Mouse (Mus musculus): ENCODE data around the gene Hlf. TPM values are rescaled to one million over a fixed set of nuclear protein-coding genes. Genes with fewer than 3 reads are reported as not detected.

The Hlf gene
- polyA plus RNA-seq, 1 experiment from 2014 or later = 3.4 TPM

DNA sequence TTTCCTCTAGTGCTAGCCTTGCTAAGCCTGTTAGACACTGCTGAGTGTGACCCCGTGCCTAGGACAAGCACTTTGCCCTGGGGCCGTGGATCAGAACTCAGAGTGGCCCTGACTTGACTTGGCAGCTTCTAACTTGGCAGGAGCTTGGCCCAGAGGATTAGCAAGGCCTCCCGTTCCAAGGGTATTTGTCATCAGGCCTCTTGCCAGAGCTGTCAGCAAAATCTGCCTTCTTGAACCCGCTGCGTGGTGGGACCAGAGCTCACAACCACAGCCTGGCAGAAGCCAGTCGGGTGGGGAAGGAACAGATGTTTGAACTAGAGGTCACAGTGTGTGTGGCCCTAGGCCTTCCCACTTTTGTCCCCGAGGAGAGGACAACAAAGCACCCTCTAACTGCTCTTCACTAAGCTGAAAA lies 35.4 kb downstream of the Hlf start:
- no peak overlapping the region for H3K4me3 ChIP-seq (replicated peaks; ENCODE audit: low read depth, low read length)
- ATAC-seq (ENCODE audit: low FRiP score, low TSS enrichment) = no peak
- no peak overlapping the region for H3K27ac ChIP-seq (replicated peaks; ENCODE audit: low read depth, low read length)
- 49% methylated on average over 7 of the region's 7 CpGs for WGBS
- H3K4me1 ChIP-seq (ENCODE audit: control insufficient read depth, insufficient read depth, low read length) = peaks cover 8% of the 10 kb centered on the region; the same call in 1 of the 2 replicates
- H3K9ac ChIP-seq (replicated peaks; ENCODE audit: low read length) = no peak overlapping the region
- no peaks in the 10 kb centered on the region for H3K9me3 ChIP-seq (ENCODE audit: control insufficient read depth, low read length)
- H3K27me3 ChIP-seq (ENCODE audit: control insufficient read depth, insufficient read depth, low read length) = no peaks in the 10 kb centered on the region
- DNase-seq = peak; percentile 43
- no peak overlapping the region for H3K4me2 ChIP-seq (ENCODE audit: low read length)
- H3K36me3 ChIP-seq (ENCODE audit: control insufficient read depth, insufficient read depth, low read length) = no peaks in the 10 kb centered on the region

DNA sequence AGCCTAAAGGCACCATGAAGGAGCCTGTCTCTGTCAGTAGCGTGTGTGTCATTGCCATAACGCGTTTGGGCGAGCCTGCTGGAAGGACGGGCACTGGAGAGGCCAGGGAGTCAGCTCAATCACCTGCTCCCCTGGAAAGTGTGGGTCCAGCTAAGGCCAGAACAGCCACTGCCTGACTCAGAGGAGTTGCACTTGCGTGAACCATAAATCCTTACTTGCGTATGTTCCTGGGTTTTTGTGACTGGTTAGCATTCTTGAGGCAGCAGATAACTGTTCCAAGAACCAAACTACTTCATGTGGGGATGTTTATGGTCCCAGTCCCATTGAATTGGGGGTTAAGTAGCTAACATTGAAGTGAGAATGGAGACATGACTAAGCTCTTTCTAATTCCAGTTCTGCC lies 38.0 kb downstream of the Hlf start:
- WGBS = 92% methylated on average over 7 of the region's 7 CpGs
- DNase-seq (no peak), ATAC-seq (ENCODE audit: low FRiP score, low TSS enrichment) (no peak)
- no peak overlapping the region for H3K4me2 ChIP-seq (ENCODE audit: low read length)
- no peak overlapping the region for H3K27ac ChIP-seq (replicated peaks; ENCODE audit: low read depth, low read length)
- no peaks in the 10 kb centered on the region for H3K27me3 ChIP-seq (ENCODE audit: control insufficient read depth, insufficient read depth, low read length)
- no peaks in the 10 kb centered on the region for H3K36me3 ChIP-seq (ENCODE audit: control insufficient read depth, insufficient read depth, low read length)
- peaks cover 8% of the 10 kb centered on the region; the same call in 1 of the 2 replicates for H3K4me1 ChIP-seq (ENCODE audit: control insufficient read depth, insufficient read depth, low read length)
- H3K9me3 ChIP-seq (ENCODE audit: control insufficient read depth, low read length) = no peaks in the 10 kb centered on the region
- H3K9ac ChIP-seq (replicated peaks; ENCODE audit: low read length) = no peak overlapping the region
- H3K4me3 ChIP-seq (replicated peaks; ENCODE audit: low read depth, low read length) = no peak overlapping the region

DNA sequence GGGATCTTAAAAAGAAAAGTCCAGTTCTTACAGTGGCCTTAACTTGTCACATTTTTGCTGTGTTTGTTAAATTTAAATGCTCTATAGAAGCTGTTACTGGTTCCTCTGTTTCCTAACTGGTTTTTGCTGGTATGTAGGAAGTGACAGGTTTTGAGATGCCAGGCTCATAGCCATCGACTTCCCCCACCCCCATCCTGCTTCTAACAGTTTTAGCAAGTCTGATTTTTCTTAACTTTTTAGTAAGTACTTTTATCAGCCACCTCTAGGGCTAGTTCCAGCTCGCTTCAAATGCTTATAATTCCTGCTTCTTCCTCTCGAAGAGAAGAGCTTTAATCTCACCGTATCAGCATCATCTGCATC lies 40.6 kb downstream of the Hlf start:
- H3K4me2 ChIP-seq (ENCODE audit: low read length) = no peak overlapping the region
- H3K9me3 ChIP-seq (ENCODE audit: control insufficient read depth, low read length) = no peaks in the 10 kb centered on the region
- H3K9ac ChIP-seq (replicated peaks; ENCODE audit: low read length) = no peak overlapping the region
- H3K36me3 ChIP-seq (ENCODE audit: control insufficient read depth, insufficient read depth, low read length) = no peaks in the 10 kb centered on the region
- ATAC-seq (ENCODE audit: low FRiP score, low TSS enrichment) (no peak), DNase-seq (no peak)
- no peak overlapping the region for H3K4me3 ChIP-seq (replicated peaks; ENCODE audit: low read depth, low read length)
- H3K4me1 ChIP-seq (ENCODE audit: control insufficient read depth, insufficient read depth, low read length) = no peaks in the 10 kb centered on the region
- H3K27ac ChIP-seq (replicated peaks; ENCODE audit: low read depth, low read length) = no peak overlapping the region
- no peaks in the 10 kb centered on the region for H3K27me3 ChIP-seq (ENCODE audit: control insufficient read depth, insufficient read depth, low read length)
- 73% methylated on average over 4 of the region's 4 CpGs for WGBS

DNA sequence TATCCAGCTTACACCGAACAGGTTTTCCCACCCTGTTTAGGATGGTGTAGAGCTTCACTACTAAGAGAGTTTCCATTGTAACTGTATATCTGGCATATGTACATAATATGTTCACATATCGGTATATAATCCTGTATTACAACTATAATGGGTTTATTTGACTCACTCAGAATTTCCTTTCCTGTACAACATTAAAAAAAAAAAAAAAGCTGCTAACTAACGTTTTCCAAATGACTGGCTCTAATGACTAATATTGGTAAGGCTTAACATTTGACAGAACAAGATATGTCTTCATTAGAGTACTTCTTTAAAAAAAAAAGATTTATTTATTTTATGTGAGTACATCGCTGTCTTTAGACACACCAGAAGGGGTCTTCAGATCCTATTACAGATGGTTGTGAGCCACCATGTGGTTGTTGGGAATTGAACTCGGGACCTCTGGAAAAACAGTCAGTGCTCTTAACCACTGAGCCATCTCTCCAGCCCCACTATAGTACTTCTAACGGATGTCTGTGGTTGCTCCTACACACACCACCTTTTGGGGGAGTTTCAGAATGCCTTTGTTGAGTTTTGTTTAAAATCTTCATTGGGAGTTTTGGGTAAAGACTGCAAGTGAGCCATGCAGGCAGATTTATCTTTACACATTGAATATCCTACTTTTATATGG lies 41.1 kb downstream of the Hlf start:
- WGBS = 91% methylated on average over 6 of the region's 6 CpGs
- ATAC-seq (ENCODE audit: low FRiP score, low TSS enrichment) = no peak

DNA sequence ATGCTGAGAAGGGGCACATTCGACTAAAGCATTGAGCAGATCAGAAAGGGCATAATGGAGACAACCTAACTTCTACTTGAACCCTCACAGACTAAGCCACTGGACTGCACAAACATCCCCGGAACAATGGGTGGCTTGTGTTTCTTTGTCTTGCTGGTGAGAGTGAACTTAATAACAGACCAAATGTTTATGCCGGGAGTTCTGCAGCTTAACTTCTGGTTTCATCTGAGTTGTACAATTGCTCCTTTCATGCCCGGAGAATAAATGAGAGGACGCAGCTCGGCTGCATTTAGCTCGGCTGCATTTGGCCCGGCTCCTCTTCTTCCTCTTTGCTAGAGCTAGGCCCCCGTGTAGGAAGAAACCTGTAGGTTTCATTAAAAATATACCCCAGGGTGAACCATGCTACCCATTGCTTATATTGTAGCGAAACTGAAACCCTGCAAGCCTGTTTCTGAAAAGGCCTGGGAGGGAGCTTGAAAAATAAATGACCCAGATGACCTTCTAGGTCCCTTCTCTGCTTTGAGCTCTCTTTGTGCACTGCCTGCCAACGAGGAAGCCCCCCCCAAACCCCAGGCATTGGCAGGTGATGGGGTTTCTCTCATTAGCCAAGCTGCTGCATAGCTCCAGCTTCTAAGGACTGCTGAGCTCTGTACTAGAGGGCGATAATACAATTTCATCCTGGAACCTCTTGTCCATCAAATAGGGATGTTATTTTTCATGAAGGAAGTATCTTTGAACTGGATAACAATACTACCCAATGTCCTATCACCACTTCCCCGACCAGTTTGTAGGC lies 42.8 kb downstream of the Hlf start:
- no peak overlapping the region for H3K4me3 ChIP-seq (replicated peaks; ENCODE audit: low read depth, low read length)
- H3K36me3 ChIP-seq (ENCODE audit: control insufficient read depth, insufficient read depth, low read length) = no peaks in the 10 kb centered on the region
- no peak overlapping the region for H3K4me2 ChIP-seq (ENCODE audit: low read length)
- no peak for DNase-seq
- no peaks in the 10 kb centered on the region for H3K27me3 ChIP-seq (ENCODE audit: control insufficient read depth, insufficient read depth, low read length)
- no peak overlapping the region for H3K9ac ChIP-seq (replicated peaks; ENCODE audit: low read length)
- H3K4me1 ChIP-seq (ENCODE audit: control insufficient read depth, insufficient read depth, low read length) = no peaks in the 10 kb centered on the region
- no peak for ATAC-seq (ENCODE audit: low FRiP score, low TSS enrichment)
- no peaks in the 10 kb centered on the region for H3K9me3 ChIP-seq (ENCODE audit: control insufficient read depth, low read length)
- 63% methylated on average over 13 of the region's 13 CpGs for WGBS
- H3K27ac ChIP-seq (replicated peaks; ENCODE audit: low read depth, low read length) = no peak overlapping the region

More for the DNA sequence above, 41.1 kb downstream of the Hlf start:
- Histone ChIP-seq H3K27ac (replicated peaks; ENCODE audit: low read depth, low read length) (no peak overlapping the region), H3K9ac (replicated peaks; ENCODE audit: low read length) (no peak overlapping the region), H3K36me3 (ENCODE audit: control insufficient read depth, insufficient read depth, low read length) (no peaks in the 10 kb centered on the region), H3K9me3 (ENCODE audit: control insufficient read depth, low read length) (no peaks in the 10 kb centered on the region), H3K4me2 (ENCODE audit: low read length) (no peak overlapping the region), H3K27me3 (ENCODE audit: control insufficient read depth, insufficient read depth, low read length) (no peaks in the 10 kb centered on the region), H3K4me1 (ENCODE audit: control insufficient read depth, insufficient read depth, low read length) (no peaks in the 10 kb centered on the region), H3K4me3 (replicated peaks; ENCODE audit: low read depth, low read length) (no peak overlapping the region)
- no peak for DNase-seq

DNA sequence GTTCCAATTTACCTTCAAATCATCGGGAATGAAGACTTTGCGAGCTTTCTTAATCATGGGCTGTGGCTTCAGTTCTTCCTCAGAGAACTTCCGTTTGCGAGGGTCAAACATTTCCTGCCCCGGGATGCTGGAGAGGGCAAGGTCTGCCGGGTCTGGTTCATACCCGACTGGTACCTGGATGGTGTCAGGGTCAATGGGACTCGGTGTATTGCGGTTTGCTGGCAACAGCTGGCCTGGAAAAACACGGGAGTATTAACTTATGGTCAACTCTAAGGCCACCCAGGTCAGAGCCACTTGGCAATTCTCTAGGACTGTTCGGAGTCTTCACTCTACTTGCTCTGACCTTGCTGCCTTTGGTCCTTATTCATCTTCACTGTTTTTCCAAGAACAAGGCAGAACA lies 44.9 kb downstream of the Hlf start:
- no peak overlapping the region for H3K27ac ChIP-seq (replicated peaks; ENCODE audit: low read depth, low read length)
- ATAC-seq (ENCODE audit: low FRiP score, low TSS enrichment) = no peak
- no peaks in the 10 kb centered on the region for H3K27me3 ChIP-seq (ENCODE audit: control insufficient read depth, insufficient read depth, low read length)
- H3K4me2 ChIP-seq (ENCODE audit: low read length) = no peak overlapping the region
- no peak overlapping the region for H3K4me3 ChIP-seq (replicated peaks; ENCODE audit: low read depth, low read length)
- no peaks in the 10 kb centered on the region for H3K36me3 ChIP-seq (ENCODE audit: control insufficient read depth, insufficient read depth, low read length)
- WGBS = 96% methylated on average over 11 of the region's 11 CpGs
- no peaks in the 10 kb centered on the region for H3K4me1 ChIP-seq (ENCODE audit: control insufficient read depth, insufficient read depth, low read length)
- no peak for DNase-seq
- H3K9ac ChIP-seq (replicated peaks; ENCODE audit: low read length) = no peak overlapping the region
- H3K9me3 ChIP-seq (ENCODE audit: control insufficient read depth, low read length) = no peaks in the 10 kb centered on the region

DNA sequence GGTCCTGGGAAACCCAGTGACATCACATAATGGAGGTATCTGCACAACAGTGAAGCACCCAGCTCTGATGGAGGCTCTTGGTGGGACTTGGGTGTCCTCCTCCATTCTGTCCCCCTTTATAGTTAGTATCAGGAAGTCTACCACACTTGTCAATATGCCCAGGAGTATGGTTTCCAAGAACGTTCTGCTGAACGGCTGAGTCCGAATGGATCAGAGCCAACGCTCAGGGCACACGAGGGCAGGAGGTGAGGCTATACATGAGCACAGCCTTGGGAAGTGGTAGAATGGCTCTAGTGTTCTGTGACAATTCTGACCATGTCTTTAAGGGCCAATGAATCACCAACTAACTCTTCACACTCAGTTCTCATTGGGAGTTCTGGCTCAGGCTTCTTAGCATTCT lies 47.8 kb downstream of the Hlf start:
- Histone ChIP-seq H3K4me2 (ENCODE audit: low read length) (no peak overlapping the region), H3K9me3 (ENCODE audit: control insufficient read depth, low read length) (no peaks in the 10 kb centered on the region), H3K4me1 (ENCODE audit: control insufficient read depth, insufficient read depth, low read length) (no peaks in the 10 kb centered on the region), H3K4me3 (replicated peaks; ENCODE audit: low read depth, low read length) (no peak overlapping the region), H3K27ac (replicated peaks; ENCODE audit: low read depth, low read length) (no peak overlapping the region), H3K36me3 (ENCODE audit: control insufficient read depth, insufficient read depth, low read length) (no peaks in the 10 kb centered on the region), H3K9ac (replicated peaks; ENCODE audit: low read length) (no peak overlapping the region), H3K27me3 (ENCODE audit: control insufficient read depth, insufficient read depth, low read length) (no peaks in the 10 kb centered on the region)
- DNase-seq = no peak
- ATAC-seq (ENCODE audit: low FRiP score, low TSS enrichment) = no peak
- WGBS = 95% methylated on average over 5 of the region's 5 CpGs

DNA sequence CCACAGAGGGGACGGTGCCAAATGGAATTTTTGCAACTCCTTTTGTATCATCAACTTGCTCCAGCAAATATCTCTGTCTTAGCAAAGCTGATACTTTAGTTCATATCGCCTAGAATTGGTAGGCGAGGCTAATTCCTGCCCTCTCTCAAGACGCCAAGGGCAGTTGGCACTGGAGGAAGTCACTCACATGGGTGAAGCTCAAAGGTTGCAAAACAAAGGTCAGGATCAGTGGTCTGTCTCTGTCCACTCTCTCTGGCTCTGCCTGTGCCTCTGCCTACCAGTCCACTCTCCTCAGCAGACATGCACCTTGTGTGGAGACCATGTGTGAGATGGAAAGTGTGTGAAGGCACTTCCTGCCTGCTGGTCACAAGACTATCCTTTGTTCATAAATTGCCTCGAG lies 48.4 kb downstream of the Hlf start:
- Histone ChIP-seq H3K27ac (replicated peaks; ENCODE audit: low read depth, low read length) (no peak overlapping the region), H3K9ac (replicated peaks; ENCODE audit: low read length) (no peak overlapping the region), H3K4me3 (replicated peaks; ENCODE audit: low read depth, low read length) (no peak overlapping the region), H3K4me1 (ENCODE audit: control insufficient read depth, insufficient read depth, low read length) (no peaks in the 10 kb centered on the region), H3K36me3 (ENCODE audit: control insufficient read depth, insufficient read depth, low read length) (no peaks in the 10 kb centered on the region), H3K9me3 (ENCODE audit: control insufficient read depth, low read length) (no peaks in the 10 kb centered on the region), H3K4me2 (ENCODE audit: low read length) (no peak overlapping the region), H3K27me3 (ENCODE audit: control insufficient read depth, insufficient read depth, low read length) (no peaks in the 10 kb centered on the region)
- ATAC-seq (ENCODE audit: low FRiP score, low TSS enrichment) (no peak), DNase-seq (no peak)
- WGBS = 81% methylated on average over 5 of the region's 5 CpGs

DNA sequence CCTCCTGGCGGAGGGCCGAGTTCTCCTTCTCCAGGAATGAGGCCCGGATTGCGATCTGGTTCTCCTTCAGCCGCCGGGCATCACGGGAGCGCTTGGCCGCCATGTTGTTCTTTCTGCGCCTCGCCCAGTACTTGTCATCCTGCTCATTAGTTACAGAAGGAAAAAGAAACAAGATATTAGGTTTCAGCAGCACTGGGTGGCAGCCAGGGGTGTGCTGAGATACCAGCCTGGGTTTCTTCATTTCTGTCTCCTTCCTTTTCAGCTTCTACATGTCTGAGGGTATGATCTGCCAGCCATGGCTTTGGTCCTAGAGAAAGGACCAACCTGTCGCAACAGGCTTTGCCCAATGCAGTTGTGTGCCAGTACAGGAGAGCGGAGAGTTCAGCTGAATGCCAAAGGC lies 49.9 kb downstream of the Hlf start:
- DNase-seq = no peak
- no peak overlapping the region for H3K27ac ChIP-seq (replicated peaks; ENCODE audit: low read depth, low read length)
- ATAC-seq (ENCODE audit: low FRiP score, low TSS enrichment) = no peak
- no peaks in the 10 kb centered on the region for H3K36me3 ChIP-seq (ENCODE audit: control insufficient read depth, insufficient read depth, low read length)
- H3K4me1 ChIP-seq (ENCODE audit: control insufficient read depth, insufficient read depth, low read length) = no peaks in the 10 kb centered on the region
- no peak overlapping the region for H3K4me2 ChIP-seq (ENCODE audit: low read length)
- no peak overlapping the region for H3K4me3 ChIP-seq (replicated peaks; ENCODE audit: low read depth, low read length)
- H3K9ac ChIP-seq (replicated peaks; ENCODE audit: low read length) = no peak overlapping the region
- WGBS = 97% methylated on average over 13 of the region's 13 CpGs
- H3K9me3 ChIP-seq (ENCODE audit: control insufficient read depth, low read length) = no peaks in the 10 kb centered on the region
- H3K27me3 ChIP-seq (ENCODE audit: control insufficient read depth, insufficient read depth, low read length) = no peaks in the 10 kb centered on the region

All from midbrain, embryonic 14.5 days (tissue).